Mouse (Mus musculus): Measurements from ENCODE around the gene Pik3ap1. TPM values are rescaled to one million over a fixed set of nuclear protein-coding genes. Genes with fewer than 3 reads are reported as not detected.
"Not testable (repeated sequence)": the region's sequence is repeated elsewhere in the genome, so short reads cannot be mapped to it uniquely, and the experiment has no call there.

Gene Pik3ap1
- 312 and 343 TPM in 2 replicates for polyA plus RNA-seq (2012; ENCODE audit: insufficient read depth, insufficient read length, missing spikeins)

DNA sequence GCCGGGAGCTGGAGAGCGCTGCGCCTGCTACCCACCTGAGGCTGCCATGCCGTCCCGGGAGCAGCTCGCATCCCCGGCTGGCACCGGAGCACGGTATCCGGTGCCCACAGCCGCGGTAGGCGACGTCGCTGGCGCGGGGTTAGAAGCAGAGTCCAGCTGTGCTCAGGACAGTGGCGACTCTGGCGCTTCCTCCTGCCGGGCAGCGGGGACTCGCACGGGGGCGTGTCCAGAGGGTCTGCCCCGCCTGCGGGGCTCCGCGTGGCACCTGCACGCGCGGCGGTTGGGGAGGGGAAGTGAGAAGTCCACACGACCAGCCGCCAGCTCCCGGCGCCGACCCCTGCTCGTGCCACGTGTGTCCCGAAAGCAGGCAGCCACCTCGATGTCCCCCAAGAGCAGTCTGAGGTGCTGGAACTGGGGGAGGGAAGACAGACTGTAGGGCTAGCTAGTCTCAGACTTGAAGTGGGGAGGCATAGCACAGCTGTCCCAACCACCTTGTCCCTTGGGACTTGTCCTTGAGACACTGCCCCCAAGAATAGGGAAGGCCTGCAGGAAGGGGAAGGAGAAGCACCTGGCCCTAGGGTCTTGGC lies at the start of gene Pik3ap1:
Gene Pik3ap1 (minus strand): TSS at position 181 of the 587 bp plus-strand sequence.
- H3K4me3 ChIP-seq (ENCODE audit: insufficient read depth, low read length) = peak within 1 kb of the TSS; percentile 84
- TF ChIP-seq POLR2A (IDR thresholded peaks at IDR 0.05; ENCODE audit: borderline replicate concordance, low read depth, low read length) = no peak
- TF ChIP-seq CTCF (IDR thresholded peaks at IDR 0.05; ENCODE audit: low read depth, low read length) = no peak; the same call in 1 of the 2 replicates
- H3K27ac ChIP-seq (ENCODE audit: insufficient read depth, low read depth, low read length) = peak within 1 kb of the TSS; percentile 75
- H3K4me1 ChIP-seq (ENCODE audit: control insufficient read depth, insufficient read depth, low read length) = peaks cover 48% of the 10 kb centered on the region

GRCm38 (mm10) chr19:41431512-41432164 lies 46.7 kb upstream of the Pik3ap1 start:
- H3K27ac ChIP-seq (ENCODE audit: insufficient read depth, low read depth, low read length); H3K4me3 ChIP-seq (ENCODE audit: insufficient read depth, low read length); H3K4me1 ChIP-seq (ENCODE audit: control insufficient read depth, insufficient read depth, low read length): not testable (repeated sequence)

DNA sequence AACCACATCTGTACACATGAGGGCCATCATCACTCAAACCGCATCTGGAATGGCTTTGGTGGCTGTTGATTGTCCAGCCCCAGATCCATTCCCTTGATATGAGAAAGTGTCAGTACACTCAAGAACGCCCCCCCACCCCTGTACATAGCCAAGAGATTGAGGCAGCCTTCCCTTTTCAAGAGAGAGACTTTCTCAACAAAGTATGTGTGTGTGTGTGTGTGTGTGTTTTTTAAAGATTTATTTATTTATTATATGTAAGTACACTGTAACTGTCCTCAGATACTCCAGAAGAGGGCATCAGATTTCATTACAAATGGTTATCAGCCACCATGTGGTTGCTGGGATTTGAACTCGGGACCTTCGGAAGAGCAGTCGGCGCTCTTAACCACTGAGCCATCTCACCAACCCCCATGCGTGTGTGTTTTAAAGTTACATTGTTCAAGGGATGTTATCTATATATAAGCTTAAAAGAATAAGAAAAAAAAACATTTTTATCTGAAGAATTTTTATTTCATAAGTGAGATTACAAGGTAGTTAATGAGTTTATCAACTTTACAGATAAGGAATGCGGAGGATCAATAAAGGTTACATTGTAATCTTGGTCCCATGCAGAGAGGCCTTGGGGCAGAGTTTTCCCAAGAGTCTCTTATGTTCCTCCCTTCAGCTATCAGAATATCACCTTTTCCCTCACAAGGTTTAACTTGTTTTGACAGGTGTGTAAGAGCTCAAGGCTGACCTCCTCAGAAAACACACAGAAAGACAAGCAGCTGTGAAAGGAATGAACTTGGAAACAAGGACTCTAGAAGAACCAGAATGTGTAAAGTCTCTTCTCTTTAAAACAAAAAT lies 41.2 kb upstream of the Pik3ap1 start:
- not testable (repeated sequence) for H3K27ac ChIP-seq (ENCODE audit: insufficient read depth, low read depth, low read length); H3K4me1 ChIP-seq (ENCODE audit: control insufficient read depth, insufficient read depth, low read length); H3K4me3 ChIP-seq (ENCODE audit: insufficient read depth, low read length)

DNA sequence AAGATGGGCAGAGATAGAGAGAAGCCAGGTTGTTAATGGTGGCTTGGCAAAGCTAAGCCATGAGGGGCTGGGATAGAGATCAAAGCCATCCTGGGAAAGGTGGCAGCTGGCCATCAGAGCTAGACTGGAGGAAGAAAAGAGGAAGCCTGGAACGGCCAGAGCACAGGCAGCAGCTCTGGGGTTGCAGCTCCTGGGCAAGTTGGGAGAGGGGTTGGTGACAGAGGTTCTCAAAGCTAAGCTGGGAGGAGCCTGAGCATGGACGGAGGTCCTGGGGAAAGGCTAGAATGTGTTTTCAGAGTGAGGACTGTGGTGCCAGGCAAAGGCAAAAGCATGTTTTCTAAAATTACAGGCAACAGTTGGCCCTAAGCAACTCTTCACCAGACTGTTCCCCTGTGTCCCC lies 36.4 kb upstream of the Pik3ap1 start:
- Histone ChIP-seq H3K4me3 (ENCODE audit: insufficient read depth, low read length) (no peak overlapping the region), H3K27ac (ENCODE audit: insufficient read depth, low read depth, low read length) (no peak overlapping the region; the same call in 1 of the 2 replicates), H3K4me1 (ENCODE audit: control insufficient read depth, insufficient read depth, low read length) (peaks cover 12% of the 10 kb centered on the region)
- TF ChIP-seq POLR2A (IDR thresholded peaks at IDR 0.05; ENCODE audit: borderline replicate concordance, low read depth, low read length) (no peak), CTCF (IDR thresholded peaks at IDR 0.05; ENCODE audit: low read depth, low read length) (no peak)

- TF ChIP-seq CTCF (IDR thresholded peaks at IDR 0.05; ENCODE audit: low read depth, low read length) (no peak), POLR2A (IDR thresholded peaks at IDR 0.05; ENCODE audit: borderline replicate concordance, low read depth, low read length) (no peak)
- no peak overlapping the region for H3K27ac ChIP-seq (ENCODE audit: insufficient read depth, low read depth, low read length)
- no peak overlapping the region for H3K4me3 ChIP-seq (ENCODE audit: insufficient read depth, low read length)
These were observed 33.9 kb upstream of the Pik3ap1 start for GRCm38 (mm10) chr19:41418786-41419185.

GRCm38 (mm10) chr19:41417995-41418394 lies 33.1 kb upstream of the Pik3ap1 start:
- TF ChIP-seq CTCF (IDR thresholded peaks at IDR 0.05; ENCODE audit: low read depth, low read length) = no peak

More at GRCm38 (mm10) chr19:41418786-41419185, 33.9 kb upstream of the Pik3ap1 start:
- H3K4me1 ChIP-seq (ENCODE audit: control insufficient read depth, insufficient read depth, low read length) = peaks cover 12% of the 10 kb centered on the region

GRCm38 (mm10) chr19:41416201-41416600 lies 31.3 kb upstream of the Pik3ap1 start:
- TF ChIP-seq POLR2A (IDR thresholded peaks at IDR 0.05; ENCODE audit: borderline replicate concordance, low read depth, low read length) (no peak), CTCF (IDR thresholded peaks at IDR 0.05; ENCODE audit: low read depth, low read length) (no peak)
- peaks cover 12% of the 10 kb centered on the region for H3K4me1 ChIP-seq (ENCODE audit: control insufficient read depth, insufficient read depth, low read length)
- H3K4me3 ChIP-seq (ENCODE audit: insufficient read depth, low read length) = no peak overlapping the region
- H3K27ac ChIP-seq (ENCODE audit: insufficient read depth, low read depth, low read length) = no peak overlapping the region

More at GRCm38 (mm10) chr19:41417995-41418394, 33.1 kb upstream of the Pik3ap1 start:
- Histone ChIP-seq H3K4me1 (ENCODE audit: control insufficient read depth, insufficient read depth, low read length) (peaks cover 12% of the 10 kb centered on the region), H3K27ac (ENCODE audit: insufficient read depth, low read depth, low read length) (no peak overlapping the region), H3K4me3 (ENCODE audit: insufficient read depth, low read length) (no peak overlapping the region)

DNA sequence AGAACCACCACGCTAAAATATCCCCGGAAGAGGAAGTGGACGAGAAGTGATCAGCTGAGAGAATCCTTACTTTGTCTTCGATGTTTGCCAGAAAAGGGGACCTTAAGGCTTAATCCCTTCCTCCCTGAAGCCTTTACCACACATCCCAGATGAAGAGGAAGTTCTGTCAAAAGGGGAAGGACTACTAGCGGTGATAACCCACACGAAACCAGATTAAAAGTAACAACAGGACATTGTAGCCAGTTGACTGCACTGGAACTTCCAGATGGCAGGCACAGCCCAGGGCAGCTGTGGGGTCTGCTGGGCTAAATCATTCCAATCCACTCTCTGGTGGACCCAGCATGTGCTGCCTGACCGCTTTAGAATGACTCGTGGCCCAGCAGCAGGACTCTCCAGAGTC lies 17.7 kb upstream of the Pik3ap1 start:
- H3K4me1 ChIP-seq (ENCODE audit: control insufficient read depth, insufficient read depth, low read length) = peaks cover 17% of the 10 kb centered on the region
- no peak for TF ChIP-seq CTCF (IDR thresholded peaks at IDR 0.05; ENCODE audit: low read depth, low read length)
- TF ChIP-seq POLR2A (IDR thresholded peaks at IDR 0.05; ENCODE audit: borderline replicate concordance, low read depth, low read length) = no peak
- H3K27ac ChIP-seq (ENCODE audit: insufficient read depth, low read depth, low read length) = peak overlapping the region; percentile 87
- H3K4me3 ChIP-seq (ENCODE audit: insufficient read depth, low read length) = 0 out of 2 replicates have a peak overlapping the region, but pooled peaks have one; percentile 19

GRCm38 (mm10) chr19:41390856-41391255 lies 6.0 kb upstream of the Pik3ap1 start:
- TF ChIP-seq POLR2A (IDR thresholded peaks at IDR 0.05; ENCODE audit: borderline replicate concordance, low read depth, low read length) = no peak
- TF ChIP-seq CTCF (IDR thresholded peaks at IDR 0.05; ENCODE audit: low read depth, low read length) = no peak
- Histone ChIP-seq H3K27ac (ENCODE audit: insufficient read depth, low read depth, low read length) (no peak overlapping the region), H3K4me1 (ENCODE audit: control insufficient read depth, insufficient read depth, low read length) (peaks cover 10% of the 10 kb centered on the region), H3K4me3 (ENCODE audit: insufficient read depth, low read length) (no peak overlapping the region)

- TF ChIP-seq CTCF (IDR thresholded peaks at IDR 0.05; ENCODE audit: low read depth, low read length) (no peak), POLR2A (IDR thresholded peaks at IDR 0.05; ENCODE audit: borderline replicate concordance, low read depth, low read length) (no peak)
These were observed 4.4 kb upstream of the Pik3ap1 start for GRCm38 (mm10) chr19:41389351-41389750.

More at GRCm38 (mm10) chr19:41389351-41389750, 4.4 kb upstream of the Pik3ap1 start:
- Histone ChIP-seq H3K4me1 (ENCODE audit: control insufficient read depth, insufficient read depth, low read length) (peaks cover 18% of the 10 kb centered on the region), H3K27ac (ENCODE audit: insufficient read depth, low read depth, low read length) (no peak overlapping the region), H3K4me3 (ENCODE audit: insufficient read depth, low read length) (no peak overlapping the region)

Data from bone marrow macrophage, adult 2 months (primary cell).